Mouse (Mus musculus) G1E (cell line): ENCODE measurements around the gene Bclaf3.

Experiments used
- CTCF ChIP-seq: IDR thresholded peaks from 2 replicates; pipeline ENCODE4 v1.5.1; 2012; ENCODE audit warnings: low read depth, low read length, inconsistent platforms, mixed read lengths
- GATA1 ChIP-seq: IDR thresholded peaks from 2 replicates; pipeline ENCODE4 v1.6.1; 2012; ENCODE audit warnings: borderline replicate concordance, low read length, inconsistent platforms, mixed read lengths
- GATA2 ChIP-seq: IDR thresholded peaks from 2 replicates; pipeline ENCODE4 v1.6.1; 2012; ENCODE audit warnings: low read depth, low read length, inconsistent platforms, borderline replicate concordance
- POLR2AphosphoS5 ChIP-seq: IDR thresholded peaks from 2 replicates; pipeline ENCODE4 v1.6.1; 2012; ENCODE audit warnings: low read depth, low read length, inconsistent platforms; ENCODE audit not compliant: insufficient replicate concordance
- TAL1 ChIP-seq: conservative IDR thresholded peaks from 2 replicates; pipeline ENCODE4 v1.6.1; 2012; ENCODE audit warnings: low read depth, low read length, inconsistent platforms, mixed read lengths

- TF ChIP-seq CTCF (no peak), TAL1 (no peak), GATA2 (no peak), GATA1 (no peak), POLR2AphosphoS5 (no peak)
Observed at GRCm38 (mm10) chrX:159629203-159629602, 102.7 kb downstream of the Bclaf3 start.
